Mouse (Mus musculus) ovary, adult 2 months (tissue): ENCODE results near the gene Cenpb. TPM values are rescaled to one million over a fixed set of nuclear protein-coding genes. Genes with fewer than 3 reads are reported as not detected.

ENCODE experiments used
- polyA plus RNA-seq: library from polyadenylated mRNA; depleted of rRNA; stranded (reverse); fragments of >200 nt; gene quantifications from 2 replicates; pipeline ENCODE4 v1.2.3, GENCODE M21; 2012; rRNA removed

Cenpb gene
- 102 and 138 TPM in 2 replicates for polyA plus RNA-seq

DNA sequence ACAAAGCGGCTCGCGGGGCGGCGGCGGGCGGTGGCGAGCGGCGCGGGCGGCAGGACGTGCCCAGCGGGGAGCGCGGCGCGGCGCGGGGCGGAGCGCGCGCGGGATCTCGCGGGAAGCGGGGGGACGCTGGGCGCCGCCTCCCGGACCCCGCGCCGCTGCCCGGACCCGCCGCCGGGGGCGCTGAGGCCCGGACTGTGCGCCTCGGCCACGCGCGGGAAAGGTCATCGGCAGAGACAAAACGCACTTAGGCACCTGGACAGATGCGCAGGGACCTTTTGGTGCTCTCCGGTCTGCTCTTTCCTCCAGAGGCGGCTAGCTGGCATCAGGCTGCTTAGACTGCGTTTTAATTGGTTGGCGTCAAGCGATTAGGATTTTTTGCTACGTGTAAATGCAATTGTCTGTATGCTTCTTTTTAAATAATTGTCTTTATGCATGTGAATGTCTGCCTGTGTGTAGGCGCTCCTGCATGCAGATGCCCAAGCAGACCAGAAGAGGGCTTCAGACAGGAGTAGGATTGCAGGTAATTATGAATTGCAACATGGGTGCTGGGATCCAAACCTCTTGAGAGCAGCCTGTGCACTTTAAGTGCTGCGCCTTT is at the start of gene Cenpb:
Gene Cenpb (minus strand): TSS at position 78 of the 598 bp plus-strand sequence.

DNA sequence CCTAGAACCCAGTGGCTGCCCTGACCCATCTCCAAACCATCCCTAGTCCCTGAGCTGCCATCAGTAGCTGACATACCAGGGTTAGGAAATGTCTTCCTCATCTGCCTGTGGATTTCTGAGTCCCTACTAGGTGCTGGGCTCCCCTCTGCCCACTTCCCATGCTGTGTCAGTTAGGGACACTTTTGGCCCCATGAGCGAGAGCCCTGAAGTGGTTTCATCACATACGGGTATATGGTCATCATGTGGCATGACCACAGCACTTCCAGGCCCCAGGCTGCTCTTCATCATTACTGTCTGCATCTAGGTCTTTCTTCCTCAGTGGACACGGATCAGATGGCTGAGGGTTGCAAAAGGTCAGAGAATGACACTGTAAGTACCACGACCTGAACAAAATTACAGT is 26.9 kb upstream of the Cenpb start, which contains the start of gene Ap5s1:
Gene Ap5s1 (plus strand): TSS at position 301 of the 400 bp plus-strand sequence.

DNA sequence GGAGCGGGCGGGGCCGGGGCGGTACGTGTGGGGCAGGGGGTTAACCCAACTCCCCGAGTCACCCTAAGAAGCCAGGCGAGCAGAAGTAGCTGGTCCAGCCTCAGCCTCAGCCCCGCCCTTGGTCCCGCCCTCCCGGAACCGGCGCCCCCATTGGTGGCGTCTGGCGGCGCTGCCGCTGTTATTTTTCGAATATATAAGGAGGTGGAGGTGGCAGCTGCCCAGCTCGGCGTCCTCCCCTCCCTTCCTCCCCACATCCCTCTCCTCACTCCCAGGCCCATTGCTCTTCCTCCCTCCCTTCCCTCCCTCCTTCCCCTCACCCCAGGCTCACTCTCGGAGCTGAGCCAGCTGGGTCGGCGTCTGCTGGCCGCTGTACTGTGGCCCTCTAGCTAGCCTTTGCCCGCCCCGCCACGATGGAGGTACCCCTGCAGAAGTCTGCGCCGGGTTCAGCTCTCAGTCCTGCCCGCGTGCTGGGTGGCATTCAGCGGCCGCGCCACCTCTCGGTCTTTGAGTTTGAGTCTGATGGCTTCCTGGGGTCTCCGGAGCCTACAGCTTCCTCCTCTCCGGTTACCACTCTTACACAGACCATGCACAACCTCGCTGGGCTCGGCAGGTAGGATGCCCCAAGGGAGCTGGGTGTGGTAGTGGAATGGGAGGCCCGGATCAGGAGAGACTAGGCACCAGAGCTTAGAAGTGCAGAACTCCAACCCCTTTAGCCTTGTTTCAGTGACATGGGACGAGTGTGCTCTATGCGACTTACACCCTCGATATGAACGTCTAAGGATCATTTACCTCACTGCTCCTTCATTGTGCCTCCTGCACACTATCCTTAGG is 7.1 kb upstream of the Cenpb start, which contains the start of the genes Cdc25b and Spef1:
Gene Cdc25b (plus strand): TSS at position 179 of the 831 bp plus-strand sequence.
Gene Spef1 (minus strand): TSS at position 512 of the 831 bp plus-strand sequence.

DNA sequence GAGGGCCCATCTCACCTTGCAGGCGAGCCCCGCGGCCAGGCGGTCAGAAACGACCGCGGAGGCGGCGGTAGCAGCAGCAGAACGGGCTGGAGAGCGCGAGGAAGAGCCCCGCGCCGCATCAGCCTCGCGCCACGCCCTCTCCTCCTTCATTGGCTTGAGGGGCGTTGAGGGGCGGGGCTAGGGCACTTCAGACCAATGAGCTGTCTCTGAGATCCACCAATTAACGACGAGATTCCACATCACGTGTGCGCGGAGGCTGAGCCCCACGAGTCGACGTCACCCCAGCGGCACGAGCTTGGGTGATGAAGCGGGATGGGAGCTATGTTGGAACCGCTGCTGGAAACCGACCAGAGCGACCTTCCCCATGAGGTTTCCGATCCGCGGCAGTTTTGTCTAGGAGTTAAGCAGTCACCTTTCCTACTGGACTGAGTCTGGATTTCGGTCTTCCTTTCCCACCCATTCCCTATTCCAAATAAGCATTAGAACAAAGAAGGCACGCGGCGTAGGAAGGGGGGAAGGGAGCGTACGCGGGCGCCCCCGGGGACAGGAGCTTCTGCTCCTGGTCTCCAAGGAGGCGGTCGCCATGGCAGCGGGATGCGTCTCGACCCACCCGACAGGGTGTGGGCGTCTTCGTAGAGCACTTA is 19.8 kb downstream of the Cenpb start, which contains the start of gene 1700037H04Rik:
Gene 1700037H04Rik (minus strand): TSS at position 144 of the 644 bp plus-strand sequence.

DNA sequence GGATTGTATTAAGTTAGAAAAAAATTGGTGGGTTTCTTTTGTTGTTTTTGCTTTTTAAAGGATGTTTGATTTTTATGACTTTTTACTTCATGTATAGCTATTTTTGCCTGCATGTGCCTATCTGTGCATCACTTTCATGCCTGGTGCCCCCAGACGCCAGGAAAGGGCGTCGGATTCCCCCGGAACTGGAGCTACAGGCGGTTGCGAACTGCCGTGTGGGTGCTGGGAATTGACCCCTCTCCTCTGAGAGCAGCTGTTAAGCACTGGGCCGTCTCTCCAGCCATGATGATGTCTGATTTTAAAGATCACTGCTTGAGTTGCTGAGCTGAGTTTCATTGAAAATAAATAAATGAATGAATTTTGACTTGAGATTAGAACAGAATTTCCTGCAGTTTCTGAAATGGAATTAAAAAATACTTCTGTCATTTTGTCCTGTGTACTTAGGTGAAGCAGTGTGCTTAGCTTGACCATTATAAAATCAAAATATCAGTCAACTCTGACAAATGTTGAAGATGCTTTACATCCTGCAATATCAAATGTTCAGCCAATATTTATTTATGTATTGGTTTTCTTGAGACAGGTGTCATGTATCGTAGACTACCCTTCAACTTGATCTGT is 46.8 kb downstream of the Cenpb start, which contains the start of gene Gm11037:
Gene Gm11037 (plus strand): TSS at position 568 of the 618 bp plus-strand sequence.

DNA sequence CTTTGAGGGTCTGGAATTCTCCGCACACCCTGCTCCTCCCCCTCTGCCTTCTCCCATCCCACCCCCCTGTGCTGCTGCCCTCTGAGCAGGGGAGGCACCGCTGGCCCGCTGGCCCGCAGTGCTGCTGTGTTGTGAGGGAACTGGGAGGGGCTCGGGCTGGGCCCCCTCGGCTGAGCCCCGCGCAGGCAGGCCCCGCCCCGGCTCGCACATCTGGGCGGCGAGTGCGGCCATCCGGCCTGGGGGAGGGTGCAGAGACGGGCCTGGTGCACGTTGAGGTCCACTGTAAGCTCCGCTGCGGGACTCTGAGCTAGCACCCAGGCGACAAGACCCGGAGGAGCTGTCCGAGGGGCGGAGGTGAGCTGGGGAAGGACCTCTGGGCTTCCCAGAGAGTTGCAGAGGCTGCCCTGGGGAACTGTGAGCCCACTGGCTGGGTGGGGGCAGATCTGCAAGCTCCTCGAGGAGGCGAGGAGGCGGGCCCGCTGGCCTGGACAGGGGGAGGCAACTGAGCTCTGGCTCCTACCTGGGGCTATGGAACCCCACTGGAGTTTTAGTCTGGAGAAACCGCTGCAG is 52.6 kb downstream of the Cenpb start, which contains the start of gene Hspa12b:
Gene Hspa12b (plus strand): TSS at position 120 of the 570 bp plus-strand sequence.

Other genes with a start within 250 kb of the Cenpb start
- gene Gfra4, start 137.0 kb downstream of the Cenpb start, polyA plus RNA-seq: 58.1 and 88.6 TPM in 2 replicates
- gene Adam33, start 116.3 kb downstream of the Cenpb start, polyA plus RNA-seq: 52.5 and 54.7 TPM in 2 replicates
- gene Siglec1, start 93.3 kb downstream of the Cenpb start, polyA plus RNA-seq: 20.0 and 22.6 TPM in 2 replicates
- gene Hspa12b, start 52.8 kb downstream of the Cenpb start, polyA plus RNA-seq: 19.0 and 21.7 TPM in 2 replicates
- gene Gm11037, start 46.6 kb downstream of the Cenpb start, polyA plus RNA-seq: not detected in 2 replicates
- 185 and 192 TPM in 2 replicates for gene 1700037H04Rik, start 20.0 kb downstream of the Cenpb start, polyA plus RNA-seq
- 33.2 and 38.4 TPM in 2 replicates for gene Cdc25b, start 6.9 kb upstream of the Cenpb start, polyA plus RNA-seq
- 23.8 and 27.1 TPM in 2 replicates for gene Spef1, start 7.2 kb upstream of the Cenpb start, polyA plus RNA-seq
- 47.3 and 50.6 TPM in 2 replicates for gene Ap5s1, start 27.0 kb upstream of the Cenpb start, polyA plus RNA-seq
- 80.6 and 99.1 TPM in 2 replicates for gene Mavs, start 54.0 kb upstream of the Cenpb start, polyA plus RNA-seq
- 18.0 and 22.6 TPM in 2 replicates for gene Pank2, start 82.4 kb upstream of the Cenpb start, polyA plus RNA-seq
- 6.3 and 6.4 TPM in 2 replicates for gene Rnf24, start 172.8 kb upstream of the Cenpb start, polyA plus RNA-seq